Mouse (Mus musculus): Measurements from ENCODE around the gene Slc35f3. TPM values are rescaled to one million over a fixed set of nuclear protein-coding genes. Genes with fewer than 3 reads are reported as not detected.

The Slc35f3 gene
- polyA plus RNA-seq, 1 experiment from 2014 or later, result 0.68 TPM

DNA sequence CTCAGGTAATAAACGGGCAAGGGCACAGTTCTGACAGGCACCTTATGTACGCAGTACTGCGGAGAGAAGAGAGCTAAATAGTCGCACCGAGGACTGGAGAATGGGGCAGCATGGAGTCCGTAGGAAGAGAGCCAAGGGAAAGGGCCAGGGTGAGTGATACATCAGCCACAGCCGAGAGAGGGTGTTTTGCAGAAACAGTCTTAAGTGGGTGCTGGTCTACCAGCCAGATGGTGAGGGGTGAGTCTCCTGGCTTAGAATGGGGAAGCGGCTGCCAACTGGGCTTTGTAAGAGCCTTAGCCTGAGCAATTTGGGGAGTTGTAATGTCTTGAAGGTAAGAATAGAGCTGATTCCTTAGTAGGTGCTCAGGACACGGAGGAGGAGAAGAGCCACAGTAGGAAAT, 8.8 kb downstream of the Slc35f3 start:
- TF ChIP-seq CTCF (IDR thresholded peaks at IDR 0.05; ENCODE audit: low read depth), result no peak
- no peak for TF ChIP-seq EP300 (optimal IDR thresholded peaks at IDR 0.05)
- Histone ChIP-seq H3K4me2 (replicated peaks; ENCODE audit: low read depth) (no peak overlapping the region), H3K36me3 (ENCODE audit: control insufficient read depth, insufficient read depth, low read length) (no peaks in the 10 kb centered on the region), H3K9ac (ENCODE audit: low read length) (no peak overlapping the region), H3K4me1 (replicated peaks; ENCODE audit: control insufficient read depth, insufficient read depth) (no peaks in the 10 kb centered on the region), H3K9me3 (ENCODE audit: control insufficient read depth, low read length) (no peaks in the 10 kb centered on the region), H3K4me3 (ENCODE audit: low read depth, low read length) (no peak overlapping the region), H3K27me3 (ENCODE audit: control insufficient read depth, insufficient read depth, low read length) (no peaks in the 10 kb centered on the region), H3K27ac (replicated peaks) (no peak overlapping the region)
- 70% methylated on average over 9 of the region's 9 CpGs for WGBS
- ATAC-seq (ENCODE audit: low FRiP score, low TSS enrichment), result no peak
- no peak for DNase-seq (ENCODE audit: low spot score)

GRCm38 (mm10) chr8:126309015-126309414, 10.7 kb downstream of the Slc35f3 start:
- H3K9ac ChIP-seq (ENCODE audit: low read length), result no peak overlapping the region
- H3K4me2 ChIP-seq (replicated peaks; ENCODE audit: low read depth), result no peak overlapping the region
- no peaks in the 10 kb centered on the region for H3K36me3 ChIP-seq (ENCODE audit: control insufficient read depth, insufficient read depth, low read length)
- ATAC-seq (ENCODE audit: low FRiP score, low TSS enrichment) (no peak), DNase-seq (ENCODE audit: low spot score) (peak; percentile 37)
- H3K27me3 ChIP-seq (ENCODE audit: control insufficient read depth, insufficient read depth, low read length), result no peaks in the 10 kb centered on the region
- no peak overlapping the region for H3K27ac ChIP-seq (replicated peaks)
- H3K4me3 ChIP-seq (ENCODE audit: low read depth, low read length), result no peak overlapping the region
- no peaks in the 10 kb centered on the region for H3K4me1 ChIP-seq (replicated peaks; ENCODE audit: control insufficient read depth, insufficient read depth)
- TF ChIP-seq EP300 (optimal IDR thresholded peaks at IDR 0.05) (no peak), CTCF (IDR thresholded peaks at IDR 0.05; ENCODE audit: low read depth) (no peak)
- WGBS, result 3% methylated on average over 1 of the region's 1 CpGs
- no peaks in the 10 kb centered on the region for H3K9me3 ChIP-seq (ENCODE audit: control insufficient read depth, low read length)

DNA sequence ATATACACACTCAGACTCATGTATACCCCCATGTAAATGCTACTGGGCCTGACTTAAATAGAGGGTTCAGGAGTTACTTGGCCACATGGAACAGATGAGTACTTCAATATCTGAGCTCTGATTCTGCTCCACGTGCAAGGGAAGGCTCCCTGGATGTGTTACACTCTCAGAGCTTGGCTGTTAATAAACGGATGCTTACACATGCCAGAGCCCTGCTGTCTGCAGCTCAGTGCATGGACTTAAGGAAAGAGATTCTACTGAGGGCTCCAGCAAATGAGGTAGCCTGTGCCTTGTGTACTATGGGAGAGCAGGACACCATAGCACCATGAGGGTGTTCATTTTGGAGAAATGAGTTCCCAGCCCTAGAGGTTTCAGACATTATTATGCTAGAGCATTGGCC, 26.6 kb downstream of the Slc35f3 start:
- H3K4me3 ChIP-seq (ENCODE audit: low read depth, low read length), result no peak overlapping the region
- ATAC-seq (ENCODE audit: low FRiP score, low TSS enrichment) (no peak), DNase-seq (ENCODE audit: low spot score) (no peak)
- H3K36me3 ChIP-seq (ENCODE audit: control insufficient read depth, insufficient read depth, low read length), result no peaks in the 10 kb centered on the region
- no peaks in the 10 kb centered on the region for H3K4me1 ChIP-seq (replicated peaks; ENCODE audit: control insufficient read depth, insufficient read depth)
- no peak overlapping the region for H3K4me2 ChIP-seq (replicated peaks; ENCODE audit: low read depth)
- no peak overlapping the region for H3K9ac ChIP-seq (ENCODE audit: low read length)
- TF ChIP-seq EP300 (optimal IDR thresholded peaks at IDR 0.05) (no peak), CTCF (IDR thresholded peaks at IDR 0.05; ENCODE audit: low read depth) (no peak)
- H3K27ac ChIP-seq (replicated peaks), result no peak overlapping the region
- 52% methylated on average over 2 of the region's 2 CpGs for WGBS
- no peaks in the 10 kb centered on the region for H3K27me3 ChIP-seq (ENCODE audit: control insufficient read depth, insufficient read depth, low read length)
- no peaks in the 10 kb centered on the region for H3K9me3 ChIP-seq (ENCODE audit: control insufficient read depth, low read length)

GRCm38 (mm10) chr8:126326136-126326535, 27.8 kb downstream of the Slc35f3 start:
- TF ChIP-seq CTCF (IDR thresholded peaks at IDR 0.05; ENCODE audit: low read depth), result no peak
- no peak for TF ChIP-seq EP300 (optimal IDR thresholded peaks at IDR 0.05)
- ATAC-seq (ENCODE audit: low FRiP score, low TSS enrichment) (no peak), DNase-seq (ENCODE audit: low spot score) (no peak)

DNA sequence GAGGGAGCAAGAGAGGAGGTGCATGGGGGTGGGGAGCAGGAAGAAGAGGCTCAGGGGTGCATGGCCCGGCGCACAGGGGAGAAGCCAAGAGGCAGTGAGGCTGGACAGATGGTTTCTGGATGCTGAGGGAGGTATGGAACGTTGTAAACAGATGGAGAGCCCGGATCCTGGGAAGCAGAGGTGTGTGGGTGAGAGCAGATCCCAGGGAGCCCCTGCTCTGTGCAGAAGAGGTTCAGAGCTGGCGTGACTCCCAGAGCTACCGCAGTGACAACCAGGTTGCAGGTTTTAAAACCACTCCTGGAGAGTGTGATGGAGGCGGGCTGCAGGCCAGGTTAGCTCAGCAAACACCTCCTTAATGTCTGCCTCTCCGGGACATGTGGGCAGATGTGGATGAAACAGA, 28.4 kb downstream of the Slc35f3 start:
- H3K9me3 ChIP-seq (ENCODE audit: control insufficient read depth, low read length), result no peaks in the 10 kb centered on the region
- WGBS, result 61% methylated on average over 8 of the region's 8 CpGs
- H3K4me1 ChIP-seq (replicated peaks; ENCODE audit: control insufficient read depth, insufficient read depth), result no peaks in the 10 kb centered on the region
- H3K27me3 ChIP-seq (ENCODE audit: control insufficient read depth, insufficient read depth, low read length), result no peaks in the 10 kb centered on the region
- TF ChIP-seq EP300 (optimal IDR thresholded peaks at IDR 0.05) (no peak), CTCF (IDR thresholded peaks at IDR 0.05; ENCODE audit: low read depth) (no peak)
- no peak overlapping the region for H3K4me3 ChIP-seq (ENCODE audit: low read depth, low read length)
- no peak for ATAC-seq (ENCODE audit: low FRiP score, low TSS enrichment)
- H3K27ac ChIP-seq (replicated peaks), result no peak overlapping the region
- no peaks in the 10 kb centered on the region for H3K36me3 ChIP-seq (ENCODE audit: control insufficient read depth, insufficient read depth, low read length)
- DNase-seq (ENCODE audit: low spot score), result no peak
- no peak overlapping the region for H3K4me2 ChIP-seq (replicated peaks; ENCODE audit: low read depth)
- no peak overlapping the region for H3K9ac ChIP-seq (ENCODE audit: low read length)

More at GRCm38 (mm10) chr8:126326136-126326535, 27.8 kb downstream of the Slc35f3 start:
- Histone ChIP-seq H3K4me1 (replicated peaks; ENCODE audit: control insufficient read depth, insufficient read depth) (no peaks in the 10 kb centered on the region), H3K27me3 (ENCODE audit: control insufficient read depth, insufficient read depth, low read length) (no peaks in the 10 kb centered on the region), H3K9me3 (ENCODE audit: control insufficient read depth, low read length) (no peaks in the 10 kb centered on the region), H3K4me2 (replicated peaks; ENCODE audit: low read depth) (no peak overlapping the region), H3K36me3 (ENCODE audit: control insufficient read depth, insufficient read depth, low read length) (no peaks in the 10 kb centered on the region), H3K9ac (ENCODE audit: low read length) (no peak overlapping the region), H3K4me3 (ENCODE audit: low read depth, low read length) (no peak overlapping the region), H3K27ac (replicated peaks) (no peak overlapping the region)
- 60% methylated on average over 1 of the region's 1 CpGs for WGBS

GRCm38 (mm10) chr8:126327786-126328185, 29.4 kb downstream of the Slc35f3 start:
- Histone ChIP-seq H3K36me3 (ENCODE audit: control insufficient read depth, insufficient read depth, low read length) (no peaks in the 10 kb centered on the region), H3K4me2 (replicated peaks; ENCODE audit: low read depth) (no peak overlapping the region), H3K9me3 (ENCODE audit: control insufficient read depth, low read length) (no peaks in the 10 kb centered on the region), H3K4me3 (ENCODE audit: low read depth, low read length) (no peak overlapping the region), H3K9ac (ENCODE audit: low read length) (no peak overlapping the region), H3K27me3 (ENCODE audit: control insufficient read depth, insufficient read depth, low read length) (no peaks in the 10 kb centered on the region), H3K4me1 (replicated peaks; ENCODE audit: control insufficient read depth, insufficient read depth) (no peaks in the 10 kb centered on the region), H3K27ac (replicated peaks) (no peak overlapping the region)
- ATAC-seq (ENCODE audit: low FRiP score, low TSS enrichment), result no peak
- no peak for DNase-seq (ENCODE audit: low spot score)
- 45% methylated on average over 5 of the region's 5 CpGs for WGBS
- no peak for TF ChIP-seq CTCF (IDR thresholded peaks at IDR 0.05; ENCODE audit: low read depth)
- no peak for TF ChIP-seq EP300 (optimal IDR thresholded peaks at IDR 0.05)
